Mouse (Mus musculus): ENCODE results near the gene Swt1.

GRCm38 (mm10) chr1:151342968-151343367, 85.3 kb downstream of the Swt1 start:
- no peak for TF ChIP-seq CTCF (IDR thresholded peaks at IDR 0.05; ENCODE audit: extremely low read depth, insufficient read depth, low read length)
- TF ChIP-seq POLR2A (IDR thresholded peaks at IDR 0.05; ENCODE audit: extremely low read depth, insufficient read depth, low read length): no peak
